Mouse (Mus musculus): Measurements from ENCODE around the gene Exosc2.

Exosc2 gene

DNA sequence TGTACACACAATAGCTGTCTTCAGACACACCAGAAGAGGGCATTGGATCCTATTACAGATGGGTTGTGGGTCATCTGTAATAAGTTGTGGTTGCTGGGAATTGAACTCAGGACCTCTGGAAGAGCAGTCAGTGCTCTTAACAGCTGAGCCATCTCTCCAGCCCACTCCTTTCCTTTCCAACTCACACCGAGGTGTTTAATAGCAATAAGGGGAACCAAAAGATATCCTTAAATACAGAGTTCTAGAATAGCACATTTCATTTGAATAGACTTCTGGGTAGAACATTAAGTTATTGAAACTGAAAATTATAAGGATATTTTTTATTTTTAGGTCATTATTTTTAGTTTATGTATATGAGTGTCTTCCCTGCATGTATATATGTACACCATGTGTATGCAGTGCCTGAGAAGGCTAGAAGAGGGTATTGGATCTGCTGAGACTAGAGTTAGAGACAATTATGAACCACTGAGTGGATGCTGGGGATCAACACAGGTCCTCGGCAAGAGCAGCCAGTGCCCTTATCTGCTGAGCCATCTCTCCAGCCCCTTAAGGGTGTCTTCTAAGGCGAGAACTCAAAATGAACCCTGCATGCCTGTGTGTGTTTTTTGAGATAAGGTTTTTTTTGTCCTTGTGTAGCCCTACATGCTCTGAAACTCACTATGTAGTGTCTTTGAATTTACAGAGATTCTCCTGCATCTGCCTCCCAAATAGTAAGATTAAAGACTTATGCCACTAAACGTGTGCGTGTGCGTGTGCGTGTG, 54.4 kb downstream of the Exosc2 start:
- DNase-seq (ENCODE audit: low read depth, low spot score) = no peak

DNA sequence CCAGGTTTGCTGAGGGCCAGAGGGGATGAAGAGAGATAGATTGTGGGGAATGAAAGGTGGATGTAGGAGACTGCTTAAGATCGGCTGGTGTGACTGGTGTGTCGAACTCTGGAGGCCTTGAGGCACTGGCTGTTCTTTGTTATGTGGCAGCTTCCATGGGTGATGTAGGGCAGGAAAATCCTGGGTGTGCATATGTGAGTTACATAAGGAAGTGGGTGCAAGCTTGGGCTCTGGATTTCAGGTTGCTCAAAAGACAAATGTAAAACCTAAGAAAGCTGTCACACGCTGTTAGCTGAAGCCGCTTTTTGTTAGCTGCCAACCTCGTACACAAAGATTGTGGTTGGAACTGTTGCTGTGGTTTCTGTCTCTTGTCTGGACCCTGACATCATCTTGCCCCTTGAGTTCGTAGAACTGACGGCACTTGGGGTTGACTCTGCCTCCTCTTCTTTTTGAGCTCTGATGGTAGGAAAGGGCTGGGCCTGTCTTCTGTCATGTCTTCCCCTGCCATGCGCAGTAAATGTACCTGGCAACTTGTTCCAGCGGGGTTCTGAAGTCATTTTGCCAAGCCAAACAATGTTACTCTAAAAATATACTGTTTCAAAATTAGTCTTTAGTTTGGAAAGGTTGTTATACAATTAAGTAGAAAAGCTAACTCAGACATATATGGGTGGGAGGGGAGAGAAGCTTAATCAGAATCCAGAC, 57.2 kb downstream of the Exosc2 start:
- DNase-seq (ENCODE audit: low read depth, low spot score) = no peak

DNA sequence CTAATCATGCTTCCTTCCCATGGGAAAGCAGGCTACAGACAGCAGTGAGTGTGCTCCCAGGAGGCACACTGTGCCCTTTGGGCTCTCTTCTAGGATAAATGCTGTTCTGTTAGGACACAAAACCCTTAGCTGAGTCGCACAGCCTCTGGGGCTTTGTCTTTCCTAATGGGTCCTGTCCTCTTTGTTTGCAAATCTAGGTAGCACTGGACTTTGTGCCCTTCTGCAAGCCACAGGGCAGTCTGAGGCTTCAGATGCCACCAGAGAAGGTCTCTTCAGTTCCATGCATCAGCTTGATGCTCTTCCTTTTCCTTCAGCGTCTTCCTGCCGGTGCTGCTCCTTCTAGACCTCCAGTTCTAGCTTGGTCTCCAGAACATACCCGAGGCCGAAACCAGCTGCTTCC, 60.1 kb downstream of the Exosc2 start:
- DNase-seq (ENCODE audit: low read depth, low spot score) = no peak
